51 mouse cellular contexts compared by ENCODE assay signal in the genomic region with DNA sequence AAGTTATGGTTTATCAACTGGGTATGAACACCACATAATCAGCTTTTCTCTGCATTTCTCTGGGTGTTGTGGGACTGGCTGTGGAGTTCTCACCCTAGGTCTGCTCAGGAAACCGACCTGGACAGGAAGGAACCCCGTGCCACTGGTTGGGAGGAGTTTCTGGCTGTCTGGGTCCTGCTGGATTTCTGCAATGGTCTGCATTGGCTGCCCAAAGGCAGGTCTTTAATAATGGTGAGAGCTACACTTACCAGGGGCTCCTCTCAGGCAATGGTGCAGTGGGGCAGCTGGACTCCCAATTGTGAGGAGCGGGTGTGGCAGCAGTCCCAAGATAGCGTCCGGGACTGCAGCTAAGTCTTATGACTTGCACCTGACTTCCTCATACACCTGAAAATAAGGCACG. TPM values are rescaled to one million over a fixed set of nuclear protein-coding genes. Genes with fewer than 3 reads are reported as not detected.
"Had no signal": no experiment of that assay in that cellular context is flagged by ENCODE, and none has a peak within 500 bp of the region (broad histone marks: within the 10 kb centered on the region; RNA-seq: fewer than 3 reads in every experiment).

No protein-coding gene starts in this region.

- DNase-seq: heart, postnatal 10 days; heart, postnatal 14 days; heart, postnatal 36 days; heart, postnatal 4 days; kidney, adult 11 months; kidney, adult 18-20 months; kidney, adult 2 months; kidney, adult 8-10 months; kidney, adult 9 months; kidney, postnatal 10 days; kidney, postnatal 14 days; kidney, postnatal 25 days; kidney, postnatal 36 days; kidney, postnatal 4 days; layer of hippocampus, adult 9-11 months; layer of hippocampus, postnatal 36 days had no signal

- H3K9me3 ChIP-seq: heart, embryonic 12.5 days; heart, embryonic 13.5 days; heart, embryonic 15.5 days; hindbrain, embryonic 10.5 days; hindbrain, embryonic 12.5 days; hindbrain, embryonic 13.5 days; hindbrain, embryonic 15.5 days; intestine, embryonic 15.5 days; kidney, embryonic 15.5 days had no signal

- H3K27me3 ChIP-seq: heart, embryonic 12.5 days; heart, embryonic 13.5 days; heart, embryonic 15.5 days; hindbrain, embryonic 12.5 days; hindbrain, embryonic 15.5 days; intestine, embryonic 15.5 days had no signal

- H3K4me1 ChIP-seq: hindbrain, embryonic 10.5 days; hindbrain, embryonic 12.5 days; hindbrain, embryonic 13.5 days; hindbrain, embryonic 15.5 days; intestine, embryonic 15.5 days; kidney, embryonic 15.5 days had no signal

- H3K4me3 ChIP-seq: heart, embryonic 12.5 days; heart, embryonic 13.5 days; heart, embryonic 15.5 days; hindbrain, embryonic 10.5 days; hindbrain, embryonic 12.5 days; hindbrain, embryonic 13.5 days; hindbrain, embryonic 15.5 days; intestine, embryonic 15.5 days; kidney, embryonic 15.5 days; layer of hippocampus, adult 2 months; left cerebral cortex, adult 2 months had no signal

- H3K9ac ChIP-seq: heart, embryonic 12.5 days; heart, embryonic 13.5 days; heart, embryonic 15.5 days; hindbrain, embryonic 12.5 days; hindbrain, embryonic 13.5 days; hindbrain, embryonic 14.5 days; hindbrain, embryonic 15.5 days; intestine, embryonic 15.5 days; kidney, embryonic 15.5 days had no signal

- ATAC-seq: hindbrain, embryonic 16.5 days; hindbrain, postnatal 0 days; inflammation-experienced regulatory T-cells, adult 6 months; intestine, embryonic 15.5 days; intestine, embryonic 16.5 days; intestine, postnatal 0 days had no signal

- H3K36me3 ChIP-seq: heart, embryonic 12.5 days; heart, embryonic 13.5 days; heart, embryonic 15.5 days; hindbrain, embryonic 10.5 days; hindbrain, embryonic 12.5 days; hindbrain, embryonic 13.5 days; hindbrain, embryonic 15.5 days; intestine, embryonic 15.5 days; kidney, embryonic 15.5 days had no signal

- H3K4me2 ChIP-seq: heart, embryonic 12.5 days; heart, embryonic 13.5 days; heart, embryonic 15.5 days; hindbrain, embryonic 12.5 days; hindbrain, embryonic 13.5 days; hindbrain, embryonic 14.5 days; hindbrain, embryonic 15.5 days; intestine, embryonic 15.5 days; kidney, embryonic 15.5 days had no signal

- H3K27ac ChIP-seq: heart, embryonic 13.5 days; heart, embryonic 15.5 days; hindbrain, embryonic 10.5 days; hindbrain, embryonic 12.5 days; hindbrain, embryonic 13.5 days; hindbrain, embryonic 14.5 days; hindbrain, embryonic 15.5 days; hindbrain, postnatal 0 days; intestine, embryonic 15.5 days; kidney, embryonic 15.5 days; kidney, postnatal 0 days; layer of hippocampus, adult 2 months; left cerebral cortex, adult 2 months had no signal

RNA-seq across cellular contexts. Expression of a gene that starts 57.8 kb away (rescaled TPM):
- total RNA-seq: heart, postnatal 10 days; heart, postnatal 14 days; heart, postnatal 25 days; heart, postnatal 36 days; heart, postnatal 4 days; hematopoietic stem cell, adult 5-6 weeks; hindbrain, postnatal 0 days; layer of hippocampus, adult 18-20 months; layer of hippocampus, adult 2 months; layer of hippocampus, adult 8-10 months; layer of hippocampus, postnatal 10 days; layer of hippocampus, postnatal 14 days; layer of hippocampus, postnatal 25 days; layer of hippocampus, postnatal 36 days; left cerebral cortex, adult 18-20 months; left cerebral cortex, adult 2 months; left cerebral cortex, adult 8-10 months had no signal
- polyA plus RNA-seq: heart, embryonic 12.5 days; heart, embryonic 13.5 days; heart, embryonic 14.5 days; heart, embryonic 15.5 days; heart, embryonic 16.5 days; heart, postnatal 0 days; hindbrain, embryonic 10.5 days; hindbrain, embryonic 11.5 days; hindbrain, embryonic 12.5 days; hindbrain, embryonic 13.5 days; hindbrain, embryonic 14.5 days; hindbrain, embryonic 15.5 days; hindbrain, embryonic 16.5 days; hindbrain, postnatal 0 days; inflammation-experienced regulatory T-cells, adult 6 months; intestine, embryonic 14.5 days; intestine, embryonic 15.5 days; intestine, embryonic 16.5 days; intestine, postnatal 0 days; kidney, adult 2 months; kidney, embryonic 14.5 days; kidney, embryonic 15.5 days; kidney, embryonic 16.5 days; kidney, postnatal 0 days; large intestine, adult 2 months had no signal
